Mouse (Mus musculus): ENCODE results near the gene Smcr8. TPM values are rescaled to one million over a fixed set of nuclear protein-coding genes. Genes with fewer than 3 reads are reported as not detected.
A peak's percentile ranks its signal among the peaks of the same experiment; 100 is the strongest.

Gene Smcr8
- total and polyA plus RNA-seq, 3 experiments = 2.4 to 56.1 (median 44.7) TPM

DNA sequence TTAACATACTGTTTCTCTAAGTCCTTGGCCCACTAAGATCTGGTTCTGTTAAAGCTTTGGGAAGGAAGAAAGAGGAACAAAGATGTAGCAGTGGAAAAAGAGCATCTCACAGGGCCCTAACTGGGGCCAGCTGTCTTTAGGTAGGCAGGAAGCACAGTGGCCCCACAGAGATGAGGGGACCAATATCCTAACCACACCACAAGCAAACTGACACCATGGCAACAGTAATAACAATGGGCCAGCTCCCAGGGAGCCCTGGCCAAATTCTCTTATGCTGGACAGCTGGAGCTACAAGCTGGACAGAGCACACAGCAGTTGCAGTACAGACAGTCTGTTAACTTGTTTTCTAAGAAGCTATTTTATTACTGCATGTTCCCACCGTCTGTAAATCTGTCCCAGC lies 10.3 kb downstream of the Smcr8 start:
- Histone ChIP-seq H3K36me3 (replicated peaks) (peaks cover 95% of the 10 kb centered on the region), H3K4me1 (ENCODE audit: insufficient read depth, low read depth, low read length) (peaks cover 44% of the 10 kb centered on the region), H3K9me3 (replicated peaks) (no peaks in the 10 kb centered on the region), H3K27me3 (ENCODE audit: insufficient read depth, low read length) (no peaks in the 10 kb centered on the region), H3K4me3 (ENCODE audit: low read depth, low read length) (no peak overlapping the region)
- TF ChIP-seq TAL1 (conservative IDR thresholded peaks at IDR 0.05; ENCODE audit: low read depth, low read length) (no peak), GATA2 (IDR thresholded peaks at IDR 0.05; ENCODE audit: borderline replicate concordance, low read depth, low read length) (no peak), CTCF (IDR thresholded peaks at IDR 0.05; ENCODE audit: low read depth, low read length) (no peak), POLR2AphosphoS5 (IDR thresholded peaks at IDR 0.05; ENCODE audit: insufficient replicate concordance, low read depth, low read length) (no peak), GATA1 (IDR thresholded peaks at IDR 0.05; ENCODE audit: borderline replicate concordance, low read length) (no peak)
- DNase-seq (ENCODE audit: low spot score) = no peak
- no peak for ATAC-seq (ENCODE audit: extremely low read depth, insufficient number of reproducible peaks, low FRiP score, poor library complexity, severe bottlenecking)

- Histone ChIP-seq H3K9me3 (replicated peaks) (no peaks in the 10 kb centered on the region), H3K4me3 (ENCODE audit: low read depth, low read length) (no peak overlapping the region), H3K27me3 (ENCODE audit: insufficient read depth, low read length) (no peaks in the 10 kb centered on the region), H3K4me1 (ENCODE audit: insufficient read depth, low read depth, low read length) (peaks cover 22% of the 10 kb centered on the region), H3K36me3 (replicated peaks) (peaks cover 95% of the 10 kb centered on the region)
- no peak for DNase-seq (ENCODE audit: low spot score)
- no peak for ATAC-seq (ENCODE audit: extremely low read depth, insufficient number of reproducible peaks, low FRiP score, poor library complexity, severe bottlenecking)
- TF ChIP-seq POLR2AphosphoS5 (IDR thresholded peaks at IDR 0.05; ENCODE audit: insufficient replicate concordance, low read depth, low read length) (no peak), TAL1 (conservative IDR thresholded peaks at IDR 0.05; ENCODE audit: low read depth, low read length) (no peak), GATA2 (IDR thresholded peaks at IDR 0.05; ENCODE audit: borderline replicate concordance, low read depth, low read length) (no peak), CTCF (IDR thresholded peaks at IDR 0.05; ENCODE audit: low read depth, low read length) (no peak), GATA1 (IDR thresholded peaks at IDR 0.05; ENCODE audit: borderline replicate concordance, low read length) (no peak)
Measured at GRCm38 (mm10) chr11:60790472-60790871, 13.1 kb downstream of the Smcr8 start.

GRCm38 (mm10) chr11:60796342-60796741 lies 19.0 kb downstream of the Smcr8 start:
- Histone ChIP-seq H3K27me3 (ENCODE audit: insufficient read depth, low read length) (no peaks in the 10 kb centered on the region), H3K36me3 (replicated peaks) (peaks cover 98% of the 10 kb centered on the region), H3K4me1 (ENCODE audit: insufficient read depth, low read depth, low read length) (no peaks in the 10 kb centered on the region), H3K9me3 (replicated peaks) (no peaks in the 10 kb centered on the region), H3K4me3 (ENCODE audit: low read depth, low read length) (no peak overlapping the region)
- TF ChIP-seq GATA2 (IDR thresholded peaks at IDR 0.05; ENCODE audit: borderline replicate concordance, low read depth, low read length) (no peak), CTCF (IDR thresholded peaks at IDR 0.05; ENCODE audit: low read depth, low read length) (no peak), TAL1 (conservative IDR thresholded peaks at IDR 0.05; ENCODE audit: low read depth, low read length) (no peak), POLR2AphosphoS5 (IDR thresholded peaks at IDR 0.05; ENCODE audit: insufficient replicate concordance, low read depth, low read length) (no peak), GATA1 (IDR thresholded peaks at IDR 0.05; ENCODE audit: borderline replicate concordance, low read length) (no peak)
- ATAC-seq (ENCODE audit: extremely low read depth, insufficient number of reproducible peaks, low FRiP score, poor library complexity, severe bottlenecking) = no peak
- no peak for DNase-seq (ENCODE audit: low spot score)

DNA sequence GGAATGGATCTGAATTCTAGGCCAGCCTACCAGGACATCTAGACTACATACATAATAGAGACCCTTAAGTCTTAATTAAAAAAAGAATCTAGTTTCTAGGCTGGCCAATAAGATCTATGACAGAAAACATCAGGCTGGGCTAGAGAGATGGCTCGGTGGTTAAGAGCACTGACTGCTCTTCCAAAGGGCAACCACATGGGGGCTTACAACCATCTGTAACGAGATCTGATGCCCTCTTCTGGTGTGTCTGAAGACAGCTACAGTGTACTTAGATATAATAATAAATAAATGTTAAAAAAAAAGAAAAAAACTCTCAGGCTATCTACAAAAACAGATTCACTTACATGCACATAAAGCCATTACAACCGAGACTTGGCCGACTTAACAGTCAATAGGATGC lies 22.7 kb downstream of the Smcr8 start:
- DNase-seq (ENCODE audit: low spot score) (no peak), ATAC-seq (ENCODE audit: extremely low read depth, insufficient number of reproducible peaks, low FRiP score, poor library complexity, severe bottlenecking) (no peak)
- no peaks in the 10 kb centered on the region for H3K9me3 ChIP-seq (replicated peaks)
- peaks cover 9% of the 10 kb centered on the region; the same call in 1 of the 2 replicates for H3K4me1 ChIP-seq (ENCODE audit: insufficient read depth, low read depth, low read length)
- peaks cover 93% of the 10 kb centered on the region for H3K36me3 ChIP-seq (replicated peaks)
- no peak overlapping the region for H3K4me3 ChIP-seq (ENCODE audit: low read depth, low read length)
- no peaks in the 10 kb centered on the region for H3K27me3 ChIP-seq (ENCODE audit: insufficient read depth, low read length)
- TF ChIP-seq CTCF (IDR thresholded peaks at IDR 0.05; ENCODE audit: low read depth, low read length) = no peak
- TF ChIP-seq GATA1 (IDR thresholded peaks at IDR 0.05; ENCODE audit: borderline replicate concordance, low read length) = no peak
- no peak for TF ChIP-seq TAL1 (conservative IDR thresholded peaks at IDR 0.05; ENCODE audit: low read depth, low read length)
- TF ChIP-seq POLR2AphosphoS5 (IDR thresholded peaks at IDR 0.05; ENCODE audit: insufficient replicate concordance, low read depth, low read length) = no peak
- no peak for TF ChIP-seq GATA2 (IDR thresholded peaks at IDR 0.05; ENCODE audit: borderline replicate concordance, low read depth, low read length)

DNA sequence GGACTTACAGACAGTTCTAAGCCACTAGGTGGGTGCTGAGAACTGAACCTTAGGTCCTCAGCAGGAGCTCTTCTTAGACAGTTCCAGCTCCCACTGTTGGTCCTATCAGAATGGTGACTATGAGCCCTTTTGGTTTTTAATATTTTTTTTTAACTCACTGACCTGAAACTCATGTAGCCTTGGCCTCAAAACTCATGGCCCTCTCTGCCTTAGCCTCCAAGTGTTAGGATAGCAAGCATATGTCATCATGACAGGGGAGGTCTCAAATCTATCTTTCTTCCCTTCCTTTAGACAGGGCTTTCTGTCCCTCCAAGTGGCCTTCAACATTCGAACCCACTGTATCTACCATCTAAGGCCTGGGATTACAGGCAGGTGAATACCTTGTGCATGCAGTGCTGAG lies 23.6 kb downstream of the Smcr8 start:
- DNase-seq (ENCODE audit: low spot score) (no peak), ATAC-seq (ENCODE audit: extremely low read depth, insufficient number of reproducible peaks, low FRiP score, poor library complexity, severe bottlenecking) (no peak)
- no peaks in the 10 kb centered on the region for H3K9me3 ChIP-seq (replicated peaks)
- no peak for TF ChIP-seq GATA2 (IDR thresholded peaks at IDR 0.05; ENCODE audit: borderline replicate concordance, low read depth, low read length)
- no peak for TF ChIP-seq POLR2AphosphoS5 (IDR thresholded peaks at IDR 0.05; ENCODE audit: insufficient replicate concordance, low read depth, low read length)
- no peak for TF ChIP-seq CTCF (IDR thresholded peaks at IDR 0.05; ENCODE audit: low read depth, low read length)
- TF ChIP-seq TAL1 (conservative IDR thresholded peaks at IDR 0.05; ENCODE audit: low read depth, low read length) = no peak
- no peak for TF ChIP-seq GATA1 (IDR thresholded peaks at IDR 0.05; ENCODE audit: borderline replicate concordance, low read length)
- H3K27me3 ChIP-seq (ENCODE audit: insufficient read depth, low read length) = no peaks in the 10 kb centered on the region
- peaks cover 11% of the 10 kb centered on the region; the same call in 1 of the 2 replicates for H3K4me1 ChIP-seq (ENCODE audit: insufficient read depth, low read depth, low read length)
- H3K36me3 ChIP-seq (replicated peaks) = peaks cover 92% of the 10 kb centered on the region
- no peak overlapping the region for H3K4me3 ChIP-seq (ENCODE audit: low read depth, low read length)

DNA sequence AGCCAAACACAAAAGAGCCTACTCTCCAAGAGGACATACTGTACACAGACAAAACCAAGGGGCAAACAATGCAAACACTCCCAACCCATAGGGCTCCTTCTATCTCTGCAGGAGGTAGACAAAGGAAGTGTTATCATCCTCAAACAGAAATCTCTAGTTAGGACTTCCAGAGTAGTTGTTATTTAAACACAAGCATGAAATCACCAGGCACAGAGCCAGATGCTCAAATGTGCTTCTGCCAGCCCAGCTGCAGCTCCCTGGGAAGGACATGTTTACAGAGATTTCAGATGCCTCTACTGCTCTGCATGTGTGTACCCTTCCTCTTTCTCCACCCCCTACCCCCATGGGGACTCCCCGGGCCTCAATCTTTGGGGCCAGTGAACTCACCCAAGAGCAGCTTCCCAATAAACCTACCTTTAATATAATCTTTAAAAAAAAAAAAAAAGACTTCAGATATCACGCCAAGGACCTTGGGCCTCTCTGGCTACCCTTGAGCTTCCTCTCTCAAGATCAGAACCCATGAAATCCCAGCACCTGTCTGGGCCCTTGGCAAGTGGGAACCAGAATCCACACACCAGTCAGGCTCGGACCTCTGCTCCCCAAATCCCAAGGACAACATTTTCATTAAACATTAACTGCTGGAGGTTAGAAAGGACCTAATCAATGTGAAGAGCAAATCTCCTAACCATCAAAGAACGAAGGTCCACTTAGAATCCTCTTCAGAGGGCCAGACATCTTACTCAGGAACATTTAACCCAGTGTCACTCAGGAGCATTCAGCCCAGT lies 31.2 kb downstream of the Smcr8 start:
- peaks cover 61% of the 10 kb centered on the region for H3K4me1 ChIP-seq (ENCODE audit: insufficient read depth, low read depth, low read length)
- peak overlapping the region; percentile 20; the same call in 1 of the 2 replicates for H3K4me3 ChIP-seq (ENCODE audit: low read depth, low read length)

More for the DNA sequence above, 31.2 kb downstream of the Smcr8 start:
- TF ChIP-seq TAL1 (conservative IDR thresholded peaks at IDR 0.05; ENCODE audit: low read depth, low read length) = no peak; the same call in 1 of the 2 replicates
- no peak for TF ChIP-seq GATA2 (IDR thresholded peaks at IDR 0.05; ENCODE audit: borderline replicate concordance, low read depth, low read length)
- TF ChIP-seq POLR2AphosphoS5 (IDR thresholded peaks at IDR 0.05; ENCODE audit: insufficient replicate concordance, low read depth, low read length) = no peak
- TF ChIP-seq CTCF (IDR thresholded peaks at IDR 0.05; ENCODE audit: low read depth, low read length) = no peak
- no peak for TF ChIP-seq GATA1 (IDR thresholded peaks at IDR 0.05; ENCODE audit: borderline replicate concordance, low read length)
- ATAC-seq (ENCODE audit: extremely low read depth, insufficient number of reproducible peaks, low FRiP score, poor library complexity, severe bottlenecking) (no peak), DNase-seq (ENCODE audit: low spot score) (peak; percentile 30)
- H3K9me3 ChIP-seq (replicated peaks) = no peaks in the 10 kb centered on the region
- H3K27me3 ChIP-seq (ENCODE audit: insufficient read depth, low read length) = peaks cover 4% of the 10 kb centered on the region; the same call in 1 of the 2 replicates
- H3K36me3 ChIP-seq (replicated peaks) = peaks cover 47% of the 10 kb centered on the region

Measured in G1E (cell line).